Mouse (Mus musculus): Measurements from ENCODE around the gene Vmn1r236.

- TF ChIP-seq CTCF (IDR thresholded peaks at IDR 0.05; ENCODE audit: low read depth) = no peak
- no peak for TF ChIP-seq EP300 (IDR thresholded peaks at IDR 0.05; ENCODE audit: low read depth)
Measured at GRCm38 (mm10) chr17:21311565-21311964, 28.8 kb downstream of the Vmn1r236 start, which contains the start of gene Vmn1r237.
